Mouse (Mus musculus): Measurements from ENCODE around the gene Nkx2-5.

- TF ChIP-seq CTCF (IDR thresholded peaks at IDR 0.05; ENCODE audit: control insufficient read depth, insufficient read depth, insufficient read length) (no peak), USF1 (IDR thresholded peaks at IDR 0.05; ENCODE audit: low read depth) (no peak), MYOG (IDR thresholded peaks at IDR 0.05; ENCODE audit: control insufficient read depth, extremely low read depth, insufficient read length) (no peak), MAX (IDR thresholded peaks at IDR 0.05) (no peak), CEBPB (IDR thresholded peaks at IDR 0.05; ENCODE audit: low read depth) (no peak), MYOD1 (IDR thresholded peaks at IDR 0.05; ENCODE audit: control insufficient read depth, insufficient read length, low read depth) (no peak)
Measured at GRCm38 (mm10) chr17:26846411-26846810, 1.6 kb upstream of the Nkx2-5 start.

Data from C2C12 (cell line).